Mouse (Mus musculus) kidney, adult 18-20 months (tissue): ENCODE data around the gene Tapbp.

ENCODE experiments used
- DNase-seq: peaks from one replicate; pipeline ENCODE4 v3.0.0; 2021

The Tapbp gene

DNA sequence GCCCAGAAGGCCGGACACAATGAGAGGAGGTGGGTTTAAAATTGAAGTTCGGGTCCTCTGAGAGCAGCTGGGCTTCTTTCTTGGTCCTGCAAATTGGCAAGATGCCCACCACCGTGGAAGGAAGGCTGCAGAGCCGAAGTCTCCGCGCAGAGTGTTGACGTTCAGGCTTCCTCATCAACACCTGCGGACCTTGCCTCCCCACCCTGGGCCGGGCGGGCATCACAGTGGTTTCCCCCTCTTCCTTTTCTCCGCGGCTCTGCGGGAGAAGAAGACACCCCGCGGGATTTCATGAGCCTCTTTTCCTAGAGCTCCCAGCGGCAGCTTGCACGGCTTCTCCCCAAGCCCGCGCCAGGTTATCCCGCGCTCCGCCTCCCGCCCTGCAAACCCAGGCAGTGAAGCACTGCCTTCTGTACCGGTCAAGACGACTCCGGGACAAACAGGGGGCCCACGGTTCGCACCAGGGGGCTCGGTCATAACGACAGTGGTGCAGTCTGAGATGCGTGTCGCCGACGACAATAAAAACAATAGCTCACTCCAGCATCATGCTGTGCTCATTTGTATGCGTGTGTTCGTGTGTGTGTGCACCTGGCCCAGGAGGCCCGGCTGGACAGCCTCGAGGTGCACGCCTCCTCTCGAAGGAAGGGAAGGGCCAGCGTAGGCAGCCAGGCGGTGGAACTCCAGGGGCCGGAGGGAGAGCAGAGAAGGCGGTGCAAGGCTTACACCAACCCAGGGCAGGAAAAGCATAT, 7.2 kb upstream of the Tapbp start:
- DNase-seq, result peak; percentile 65

- peak; percentile 99 for DNase-seq
These were observed 6.4 kb upstream of the Tapbp start, which contains the start of gene Daxx for GRCm38 (mm10) chr17:33909077-33909868. Daxx (plus strand) TSS chr17:33909414.

GRCm38 (mm10) chr17:33909869-33910250, 5.8 kb upstream of the Tapbp start:
- peak; percentile 52 for DNase-seq

DNA sequence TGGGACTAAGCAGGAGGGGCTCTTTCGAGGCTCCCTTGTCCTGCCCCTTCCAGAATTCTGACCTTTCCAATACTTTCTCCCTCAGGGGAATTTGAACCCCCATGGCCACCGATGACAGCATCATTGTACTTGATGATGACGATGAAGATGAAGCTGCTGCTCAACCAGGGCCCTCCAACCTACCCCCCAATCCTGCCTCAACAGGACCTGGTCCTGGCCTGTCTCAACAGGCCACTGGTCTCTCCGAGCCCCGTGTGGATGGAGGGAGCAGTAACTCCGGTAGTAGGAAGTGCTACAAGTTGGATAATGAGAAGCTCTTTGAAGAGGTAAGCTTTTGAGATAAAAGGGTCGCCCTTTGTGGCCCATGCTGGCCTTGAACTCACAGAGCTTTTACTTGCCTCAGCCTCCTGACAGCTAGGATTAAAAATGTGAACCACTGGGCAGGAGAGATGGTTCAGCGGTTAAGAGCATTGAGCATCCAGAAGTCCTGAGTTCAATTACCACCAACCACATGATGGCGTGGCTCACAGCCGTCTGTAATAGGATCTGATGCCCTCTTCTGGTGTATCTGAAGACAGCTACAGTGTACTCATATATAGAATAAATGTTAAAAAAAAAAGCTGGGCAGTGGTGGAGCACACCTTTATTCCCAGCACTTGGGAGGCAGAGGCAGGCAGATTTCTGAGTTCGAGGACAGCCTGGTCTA, 5.2 kb upstream of the Tapbp start:
- DNase-seq, result no peak

- no peak for DNase-seq
These were observed 4.5 kb upstream of the Tapbp start for GRCm38 (mm10) chr17:33911052-33911812.

DNA sequence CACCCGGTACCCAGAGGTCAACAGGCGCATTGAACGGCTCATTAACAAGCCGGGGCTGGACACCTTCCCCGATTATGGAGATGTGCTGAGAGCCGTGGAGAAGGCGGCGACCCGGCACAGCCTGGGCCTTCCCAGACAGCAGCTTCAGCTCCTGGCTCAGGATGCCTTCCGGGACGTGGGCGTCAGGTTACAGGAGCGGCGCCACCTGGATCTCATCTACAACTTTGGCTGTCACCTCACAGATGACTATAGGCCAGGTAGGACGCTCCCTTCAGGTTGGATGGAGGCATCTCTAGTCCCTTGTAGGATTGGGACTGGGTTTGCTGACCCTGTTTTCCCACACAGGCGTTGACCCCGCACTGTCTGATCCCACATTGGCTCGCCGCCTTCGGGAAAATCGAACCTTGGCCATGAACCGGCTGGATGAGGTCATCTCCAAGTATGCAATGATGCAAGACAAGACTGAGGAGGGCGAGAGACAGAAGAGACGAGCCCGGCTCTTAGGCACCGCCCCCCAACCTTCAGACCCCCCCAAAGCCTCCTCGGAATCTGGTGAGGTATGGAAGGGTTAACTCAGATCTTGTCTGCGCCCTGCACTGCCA, 3.8 kb upstream of the Tapbp start:
- no peak for DNase-seq

- DNase-seq, result no peak
These were observed 2.4 kb upstream of the Tapbp start for GRCm38 (mm10) chr17:33913264-33913663.

DNA sequence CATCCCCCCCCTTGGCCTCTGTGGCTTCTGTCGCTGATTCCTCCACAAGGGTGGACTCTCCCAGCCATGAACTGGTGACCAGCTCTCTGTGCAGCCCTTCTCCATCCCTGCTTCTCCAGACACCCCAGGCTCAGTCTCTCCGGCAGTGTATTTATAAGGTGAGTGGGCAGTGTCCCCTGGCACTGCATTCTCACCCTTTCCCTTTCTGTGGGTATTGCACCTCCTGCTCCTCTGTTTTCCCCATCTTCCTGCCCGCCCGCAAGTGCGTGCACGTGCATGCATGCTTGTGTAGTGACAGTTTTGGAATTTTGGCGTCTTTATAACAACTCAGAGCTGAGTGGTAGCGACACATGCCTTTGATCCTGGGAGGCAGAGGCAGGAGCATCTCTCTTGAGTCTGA, 1.8 kb upstream of the Tapbp start:
- DNase-seq, result no peak

- DNase-seq, result no peak
These were observed 719 bp upstream of the Tapbp start for GRCm38 (mm10) chr17:33914969-33915391.

- no peak for DNase-seq
These were observed 595 bp downstream of the Tapbp start for GRCm38 (mm10) chr17:33916294-33916693.

DNA sequence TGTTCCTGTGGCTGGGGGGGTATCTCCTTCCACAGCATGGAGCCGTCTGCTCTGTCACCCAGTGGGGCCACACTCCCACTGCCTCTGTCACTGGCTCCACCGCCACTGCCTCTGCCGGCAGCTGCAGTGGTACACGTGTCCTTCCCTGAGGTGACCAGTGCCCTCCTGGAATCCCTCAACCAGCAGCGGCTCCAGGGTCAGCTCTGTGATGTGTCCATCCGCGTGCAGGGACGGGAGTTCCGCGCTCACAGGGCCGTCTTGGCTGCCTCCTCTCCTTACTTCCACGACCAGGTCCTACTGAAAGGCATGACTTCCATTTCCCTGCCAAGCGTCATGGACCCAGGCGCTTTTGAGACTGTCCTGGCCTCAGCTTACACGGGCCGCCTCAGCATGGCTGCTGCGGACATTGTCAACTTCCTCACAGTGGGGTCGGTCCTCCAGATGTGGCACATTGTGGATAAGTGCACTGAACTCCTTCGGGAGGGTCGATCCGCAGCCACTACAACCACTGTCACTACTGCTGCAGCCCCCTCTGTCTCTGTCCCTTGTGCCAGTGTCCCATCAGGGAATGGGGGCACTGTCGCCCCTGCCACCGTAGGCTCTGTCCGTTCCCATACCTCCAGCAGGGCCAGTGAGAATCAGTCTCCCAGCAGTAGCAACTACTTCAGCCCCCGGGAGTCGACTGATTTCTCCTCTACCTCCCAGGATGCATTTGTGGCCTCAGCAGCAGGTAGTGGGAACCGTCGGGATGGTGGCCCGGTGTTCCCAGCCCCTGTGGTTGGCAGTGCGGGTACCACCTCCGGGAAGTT, 1.4 kb downstream of the Tapbp start:
- no peak for DNase-seq

- DNase-seq, result no peak
These were observed 2.1 kb downstream of the Tapbp start for GRCm38 (mm10) chr17:33917656-33918292.

DNA sequence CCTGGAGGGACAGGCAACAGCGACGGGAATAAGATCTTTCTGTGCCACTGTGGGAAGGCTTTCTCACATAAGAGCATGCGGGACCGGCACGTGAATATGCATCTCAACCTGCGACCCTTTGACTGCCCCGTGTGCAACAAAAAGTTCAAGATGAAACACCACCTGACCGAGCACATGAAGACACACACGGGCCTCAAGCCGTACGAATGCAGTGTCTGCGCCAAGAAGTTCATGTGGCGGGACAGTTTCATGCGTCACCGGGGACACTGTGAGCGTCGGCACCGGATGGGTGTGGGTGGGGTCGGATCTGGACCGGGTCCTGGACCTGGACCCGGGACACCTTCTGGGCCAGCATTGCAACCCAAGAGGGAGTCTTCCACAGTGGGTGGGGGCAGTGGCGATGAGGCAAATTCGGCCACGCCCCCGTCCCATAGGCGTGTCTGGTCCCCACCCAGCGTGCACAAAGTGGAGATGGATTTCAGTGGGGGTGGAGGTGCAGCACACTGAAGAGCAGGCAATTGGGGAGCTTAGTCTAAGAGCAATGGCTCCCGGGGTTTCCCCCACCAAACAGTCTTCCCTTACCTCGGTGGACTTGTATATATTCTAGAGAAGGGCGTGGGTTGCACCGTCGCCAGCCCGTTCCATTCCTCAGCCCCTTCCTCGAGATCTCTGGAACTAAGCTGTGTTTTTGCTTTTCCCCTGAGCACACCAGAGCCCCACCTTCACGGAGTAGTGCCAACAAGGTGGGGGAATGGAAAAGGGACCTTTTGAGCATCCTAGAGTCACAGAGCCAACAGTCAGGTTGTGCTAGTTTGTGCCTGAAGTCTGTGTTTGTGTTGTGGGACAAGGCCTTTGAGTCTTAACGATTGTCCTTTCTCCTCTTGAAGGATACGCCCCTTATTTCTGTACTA, 2.8 kb downstream of the Tapbp start:
- no peak for DNase-seq

DNA sequence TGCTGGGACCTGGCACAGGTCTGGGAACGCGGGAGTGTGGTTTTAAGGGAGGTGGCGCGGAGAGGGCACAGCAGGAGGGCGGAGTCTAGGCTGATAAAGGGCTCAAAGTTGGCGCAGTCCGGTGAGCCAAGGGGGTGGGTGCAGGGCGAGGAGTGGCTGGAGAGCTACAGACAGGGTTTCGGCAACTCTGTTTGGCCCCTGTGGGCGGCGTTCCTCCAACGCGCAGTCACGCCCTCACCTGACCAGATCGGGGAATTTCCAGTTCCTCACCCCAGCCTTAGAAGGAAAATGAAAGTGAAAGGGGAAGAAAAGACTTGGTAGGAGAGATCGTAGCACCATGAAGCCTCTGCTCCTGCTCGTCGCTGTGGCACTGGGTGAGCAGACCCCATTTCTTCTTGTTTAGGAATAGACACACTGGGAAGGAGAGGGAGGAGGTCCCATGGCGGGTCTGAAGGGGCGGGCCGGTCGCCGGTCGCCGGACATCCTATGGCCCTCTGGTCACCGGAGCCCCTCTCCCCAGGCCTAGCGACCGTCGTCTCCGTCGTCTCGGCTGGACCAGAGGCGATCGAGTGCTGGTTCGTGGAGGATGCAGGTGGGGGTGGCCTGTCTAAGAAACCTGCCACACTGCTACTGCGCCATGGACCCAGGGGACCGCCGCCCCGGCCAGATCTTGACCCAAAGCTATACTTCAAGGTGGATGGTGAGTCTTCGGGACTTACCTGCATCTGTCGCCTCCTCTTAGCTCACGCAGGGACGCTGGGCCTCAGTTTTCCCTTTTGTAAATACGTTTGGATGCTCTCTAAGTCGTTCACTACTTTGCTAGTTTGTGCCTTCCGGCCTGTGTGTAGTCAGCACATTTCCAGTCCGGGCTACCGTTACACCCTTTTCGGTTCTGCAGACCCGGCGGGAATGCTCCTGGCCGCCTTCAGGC, 3.9 kb downstream of the Tapbp start:
- DNase-seq, result peak; percentile 82

DNA sequence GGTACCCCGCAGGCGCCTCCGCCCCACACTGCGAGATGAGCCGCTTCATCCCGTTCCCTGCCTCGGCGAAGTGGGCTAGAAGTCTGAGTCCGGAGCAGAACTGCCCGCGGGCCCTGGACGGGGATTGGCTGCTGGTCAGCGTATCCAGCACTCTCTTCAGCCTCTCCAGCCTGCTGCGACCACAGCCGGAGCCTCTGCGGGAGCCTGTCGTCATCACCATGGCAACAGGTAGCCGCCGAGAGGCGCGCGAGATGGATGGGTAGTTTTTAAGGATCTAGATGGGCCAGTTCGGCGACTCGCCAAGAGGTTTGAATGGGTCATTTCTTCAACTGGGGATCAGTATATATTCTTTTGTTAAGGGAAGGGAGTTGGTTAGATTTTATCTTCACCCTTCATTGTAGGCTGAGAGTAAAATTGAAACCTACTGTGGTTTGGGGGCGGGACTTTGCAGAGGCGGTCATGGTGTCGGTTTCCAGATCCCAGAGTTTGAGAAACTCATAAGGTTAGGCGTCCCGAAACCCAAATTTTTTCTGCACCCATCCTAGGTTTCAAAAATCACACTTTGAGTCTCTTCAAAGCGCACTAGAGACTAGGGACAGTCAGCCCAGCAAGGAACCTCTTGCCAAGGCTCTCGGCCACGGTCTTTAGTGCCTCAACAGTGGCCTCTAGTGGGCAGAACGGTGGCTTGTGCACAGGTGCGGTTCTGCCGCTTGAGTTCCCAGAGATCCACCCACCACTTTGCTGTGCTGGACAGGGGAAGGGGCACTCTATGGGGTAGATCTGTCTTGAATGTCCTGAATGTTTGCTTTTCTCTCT, 4.8 kb downstream of the Tapbp start:
- peak; percentile 91 for DNase-seq

GRCm38 (mm10) chr17:33921361-33921760, 5.7 kb downstream of the Tapbp start:
- DNase-seq, result no peak

DNA sequence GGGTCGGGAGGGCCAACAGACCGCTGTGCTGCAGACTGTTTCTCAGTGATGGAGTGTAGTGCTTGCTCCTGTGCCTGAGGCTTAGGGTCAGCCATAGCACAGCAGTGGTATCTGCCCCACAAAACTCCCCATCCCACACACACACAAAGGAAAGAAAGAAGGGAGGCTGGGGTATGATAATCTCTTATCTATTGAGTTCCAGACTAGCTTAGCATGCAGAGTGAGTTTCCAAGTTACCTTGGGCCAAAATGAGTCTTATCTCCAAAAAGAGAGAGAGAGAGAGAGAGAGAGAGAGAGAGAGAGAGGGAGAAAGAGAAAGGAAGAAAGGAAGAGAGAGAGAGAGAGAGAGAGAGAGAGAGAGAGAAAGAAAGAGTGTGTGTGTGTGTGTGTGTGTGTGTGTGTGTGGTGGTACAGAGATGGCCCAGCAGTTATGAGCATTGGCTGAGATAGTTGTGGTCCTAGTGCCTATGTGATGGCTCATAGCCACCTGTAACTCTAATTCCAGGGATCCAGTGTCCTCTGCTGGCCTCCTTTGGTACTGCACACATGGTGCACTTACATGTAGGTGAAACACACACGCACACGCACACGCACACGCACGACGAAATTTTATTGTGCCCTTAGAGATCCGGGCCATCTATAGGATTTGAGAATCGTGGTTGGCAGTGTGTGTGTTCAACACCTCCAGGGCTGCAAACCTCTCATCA, 9.0 kb downstream of the Tapbp start:
- peak; percentile 43 for DNase-seq
